Mouse (Mus musculus): ENCODE measurements around the gene Usp20. TPM values are rescaled to one million over a fixed set of nuclear protein-coding genes. Genes with fewer than 3 reads are reported as not detected.

Usp20 gene
- polyA plus RNA-seq, 1 experiment from 2014 or later, result 35.1 TPM

GRCm38 (mm10) chr2:31053426-31053825 lies 71.3 kb downstream of the Usp20 start:
- Histone ChIP-seq H3K27ac (replicated peaks) (no peak overlapping the region), H3K4me2 (replicated peaks) (no peak overlapping the region), H3K9me3 (0 out of 2 replicates have a peak, but pooled peaks cover 4% of the 10 kb centered on the region), H3K4me3 (no peak overlapping the region), H3K9ac (replicated peaks) (no peak overlapping the region), H3K4me1 (0 out of 2 replicates have a peak, but pooled peaks cover 3% of the 10 kb centered on the region), H3K27me3 (no peaks in the 10 kb centered on the region), H3K36me3 (peaks cover 32% of the 10 kb centered on the region)
- no peak for ATAC-seq (ENCODE audit: low FRiP score, low read depth)
- WGBS, result 94% methylated on average over 13 of the region's 13 CpGs

- H3K9ac ChIP-seq (replicated peaks), result no peak overlapping the region
- peaks cover 32% of the 10 kb centered on the region for H3K36me3 ChIP-seq
- 94% methylated on average over 11 of the region's 11 CpGs for WGBS
- H3K4me3 ChIP-seq, result no peak overlapping the region
- 0 out of 2 replicates have a peak, but pooled peaks cover 4% of the 10 kb centered on the region for H3K9me3 ChIP-seq
- H3K4me2 ChIP-seq (replicated peaks), result no peak overlapping the region
- no peak for ATAC-seq (ENCODE audit: low FRiP score, low read depth)
- no peak overlapping the region for H3K27ac ChIP-seq (replicated peaks)
- H3K4me1 ChIP-seq, result 0 out of 2 replicates have a peak, but pooled peaks cover 3% of the 10 kb centered on the region
- H3K27me3 ChIP-seq, result no peaks in the 10 kb centered on the region
These were observed 71.8 kb downstream of the Usp20 start for GRCm38 (mm10) chr2:31053851-31054340.

GRCm38 (mm10) chr2:31056070-31056469 lies 74.0 kb downstream of the Usp20 start:
- H3K4me1 ChIP-seq, result 0 out of 2 replicates have a peak, but pooled peaks cover 3% of the 10 kb centered on the region
- H3K4me3 ChIP-seq, result no peak overlapping the region
- H3K9me3 ChIP-seq, result 0 out of 2 replicates have a peak, but pooled peaks cover 4% of the 10 kb centered on the region
- ATAC-seq (ENCODE audit: low FRiP score, low read depth), result no peak
- no peak overlapping the region for H3K27ac ChIP-seq (replicated peaks)
- 95% methylated on average over 3 of the region's 3 CpGs for WGBS
- H3K9ac ChIP-seq (replicated peaks), result no peak overlapping the region
- H3K4me2 ChIP-seq (replicated peaks), result no peak overlapping the region
- H3K36me3 ChIP-seq, result peaks cover 32% of the 10 kb centered on the region
- H3K27me3 ChIP-seq, result no peaks in the 10 kb centered on the region

DNA sequence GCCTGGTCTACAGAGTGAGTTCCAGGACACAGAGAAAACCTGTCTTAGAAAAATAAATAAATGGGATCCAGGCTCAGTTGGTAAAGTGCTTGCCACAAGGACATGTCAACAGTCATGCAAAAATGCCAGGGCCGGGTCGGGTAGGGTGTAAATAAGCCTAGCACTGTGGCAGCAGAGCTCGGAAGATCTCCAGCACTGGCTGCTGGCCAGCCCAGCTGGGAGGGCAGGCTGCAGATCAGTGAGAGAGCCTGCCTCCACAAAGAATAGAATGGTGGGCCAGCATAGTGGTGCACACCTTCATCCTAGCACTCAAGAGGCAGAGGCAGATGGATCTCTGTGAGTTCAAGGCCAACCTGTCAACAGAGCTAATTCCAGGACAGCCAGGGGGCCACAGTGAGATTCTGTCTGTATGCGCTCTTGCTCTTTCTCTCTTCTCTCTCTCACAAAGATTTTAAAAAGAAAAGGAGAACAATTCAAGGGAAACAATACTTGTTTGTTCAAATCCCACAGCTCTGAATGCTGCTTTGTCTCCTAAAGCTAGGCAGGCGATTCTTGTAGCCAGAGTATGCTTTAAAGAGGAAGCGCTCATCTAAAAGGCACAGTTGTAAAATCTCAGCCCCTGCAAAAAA lies 75.6 kb downstream of the Usp20 start:
- Histone ChIP-seq H3K27ac (replicated peaks) (no peak overlapping the region), H3K9me3 (0 out of 2 replicates have a peak, but pooled peaks cover 4% of the 10 kb centered on the region), H3K4me1 (0 out of 2 replicates have a peak, but pooled peaks cover 3% of the 10 kb centered on the region), H3K9ac (replicated peaks) (no peak overlapping the region), H3K4me2 (replicated peaks) (no peak overlapping the region), H3K4me3 (no peak overlapping the region), H3K36me3 (peaks cover 22% of the 10 kb centered on the region), H3K27me3 (no peaks in the 10 kb centered on the region)
- WGBS, result 67% methylated on average over 6 of the region's 6 CpGs
- ATAC-seq (ENCODE audit: low FRiP score, low read depth), result no peak

DNA sequence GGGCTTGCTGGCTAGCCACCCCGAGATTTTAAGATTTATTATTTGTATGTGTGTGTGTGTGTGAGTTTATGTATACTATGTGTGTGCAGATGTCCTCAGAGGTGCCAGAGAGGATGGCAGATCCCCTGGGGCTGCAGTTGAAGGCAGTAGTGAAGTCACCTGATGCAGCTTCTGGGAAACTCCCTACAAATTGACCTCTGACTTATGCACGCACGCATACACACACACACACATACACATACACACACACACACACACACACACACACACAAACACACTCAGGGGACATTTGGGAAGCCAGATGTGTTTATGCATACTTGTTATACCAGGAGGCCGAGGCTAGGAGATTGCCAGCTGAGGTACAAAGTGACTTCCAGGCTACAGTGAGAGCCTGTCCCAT lies 76.4 kb downstream of the Usp20 start:
- Histone ChIP-seq H3K36me3 (peaks cover 19% of the 10 kb centered on the region), H3K9me3 (0 out of 2 replicates have a peak, but pooled peaks cover 4% of the 10 kb centered on the region), H3K4me2 (replicated peaks) (no peak overlapping the region), H3K9ac (replicated peaks) (no peak overlapping the region), H3K4me3 (no peak overlapping the region), H3K27ac (replicated peaks) (no peak overlapping the region), H3K27me3 (no peaks in the 10 kb centered on the region), H3K4me1 (0 out of 2 replicates have a peak, but pooled peaks cover 3% of the 10 kb centered on the region)
- WGBS, result 90% methylated on average over 4 of the region's 4 CpGs
- ATAC-seq (ENCODE audit: low FRiP score, low read depth), result no peak

GRCm38 (mm10) chr2:31060271-31060670 lies 78.2 kb downstream of the Usp20 start:
- Histone ChIP-seq H3K9ac (replicated peaks) (no peak overlapping the region), H3K4me1 (0 out of 2 replicates have a peak, but pooled peaks cover 3% of the 10 kb centered on the region), H3K27ac (replicated peaks) (no peak overlapping the region), H3K4me3 (no peak overlapping the region), H3K4me2 (replicated peaks) (no peak overlapping the region), H3K36me3 (peaks cover 10% of the 10 kb centered on the region), H3K9me3 (0 out of 2 replicates have a peak, but pooled peaks cover 4% of the 10 kb centered on the region), H3K27me3 (no peaks in the 10 kb centered on the region)
- ATAC-seq (ENCODE audit: low FRiP score, low read depth), result no peak
- WGBS, result 88% methylated on average over 1 of the region's 1 CpGs

GRCm38 (mm10) chr2:31060787-31061730 lies 79.0 kb downstream of the Usp20 start:
- Histone ChIP-seq H3K4me2 (replicated peaks) (no peak overlapping the region), H3K9me3 (0 out of 2 replicates have a peak, but pooled peaks cover 2% of the 10 kb centered on the region), H3K4me3 (no peak overlapping the region), H3K36me3 (peaks cover 4% of the 10 kb centered on the region), H3K27me3 (no peaks in the 10 kb centered on the region), H3K27ac (replicated peaks) (no peak overlapping the region), H3K9ac (replicated peaks) (no peak overlapping the region), H3K4me1 (0 out of 2 replicates have a peak, but pooled peaks cover 3% of the 10 kb centered on the region)
- WGBS, result 87% methylated on average over 28 of the region's 28 CpGs
- no peak for ATAC-seq (ENCODE audit: low FRiP score, low read depth)

- WGBS, result 89% methylated on average over 10 of the region's 10 CpGs
- Histone ChIP-seq H3K4me2 (replicated peaks) (no peak overlapping the region), H3K27ac (replicated peaks) (no peak overlapping the region), H3K9ac (replicated peaks) (no peak overlapping the region), H3K27me3 (no peaks in the 10 kb centered on the region), H3K4me1 (peaks cover 6% of the 10 kb centered on the region), H3K9me3 (no peaks in the 10 kb centered on the region), H3K36me3 (no peaks in the 10 kb centered on the region; the same call in 1 of the 2 replicates), H3K4me3 (no peak overlapping the region)
- ATAC-seq (ENCODE audit: low FRiP score, low read depth), result no peak
These were observed 80.0 kb downstream of the Usp20 start for GRCm38 (mm10) chr2:31061868-31062628.

DNA sequence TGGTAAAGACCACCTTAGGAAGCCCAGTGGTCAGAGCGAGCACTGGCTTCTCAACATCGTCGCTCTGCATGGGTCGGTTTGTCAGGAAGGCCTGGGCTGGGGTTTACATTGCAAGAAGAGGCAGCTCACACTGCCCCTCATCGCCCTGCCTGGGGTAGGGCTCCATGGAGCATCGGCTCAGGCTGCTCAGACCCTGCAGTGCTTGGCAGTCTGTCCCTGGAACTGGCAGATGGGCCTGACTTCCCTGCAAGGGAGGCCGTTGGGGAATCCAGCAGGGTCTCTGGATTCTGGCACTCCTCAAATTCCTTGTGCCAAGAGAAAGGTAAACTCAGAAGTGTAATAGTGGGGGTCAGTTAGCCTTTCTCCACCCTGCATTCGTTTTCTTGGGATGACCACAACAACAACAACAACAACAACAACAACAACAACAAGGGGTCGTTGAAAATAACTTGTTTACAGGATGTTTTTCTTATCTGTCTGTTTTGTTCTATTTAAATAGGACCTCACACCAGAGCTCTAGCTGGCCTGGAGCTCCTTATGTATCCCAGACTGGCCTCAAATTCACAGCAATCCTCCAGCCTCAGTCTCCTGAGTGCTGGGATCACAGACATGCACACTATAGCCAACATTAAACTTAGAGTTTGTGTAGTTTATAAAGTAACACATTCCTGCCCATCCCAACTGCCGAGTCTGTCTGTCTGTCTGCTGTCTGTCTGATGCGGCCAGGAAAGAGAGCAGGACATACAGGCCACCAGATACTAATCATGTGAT lies 84.1 kb downstream of the Usp20 start:
- Histone ChIP-seq H3K27me3 (no peaks in the 10 kb centered on the region), H3K9ac (replicated peaks) (no peak overlapping the region), H3K4me3 (no peak overlapping the region), H3K9me3 (no peaks in the 10 kb centered on the region), H3K4me2 (replicated peaks) (no peak overlapping the region), H3K27ac (replicated peaks) (no peak overlapping the region), H3K36me3 (no peaks in the 10 kb centered on the region), H3K4me1 (peaks cover 19% of the 10 kb centered on the region)
- WGBS, result 83% methylated on average over 11 of the region's 11 CpGs
- ATAC-seq (ENCODE audit: low FRiP score, low read depth), result no peak

GRCm38 (mm10) chr2:31067059-31067595 lies 85.0 kb downstream of the Usp20 start:
- ATAC-seq (ENCODE audit: low FRiP score, low read depth), result no peak
- H3K27ac ChIP-seq (replicated peaks), result peak overlapping the region; percentile 79

More at GRCm38 (mm10) chr2:31067059-31067595, 85.0 kb downstream of the Usp20 start:
- no peaks in the 10 kb centered on the region for H3K27me3 ChIP-seq
- no peaks in the 10 kb centered on the region for H3K9me3 ChIP-seq
- peaks cover 19% of the 10 kb centered on the region for H3K4me1 ChIP-seq
- no peak overlapping the region for H3K4me2 ChIP-seq (replicated peaks)
- H3K4me3 ChIP-seq, result no peak overlapping the region
- 87% methylated on average over 13 of the region's 13 CpGs for WGBS
- H3K9ac ChIP-seq (replicated peaks), result no peak overlapping the region
- no peaks in the 10 kb centered on the region for H3K36me3 ChIP-seq

Data from midbrain, embryonic 12.5 days (tissue).